Mouse (Mus musculus) liver, embryonic 15.5 days (tissue): ENCODE results near the gene Irf2. TPM values are rescaled to one million over a fixed set of nuclear protein-coding genes. Genes with fewer than 3 reads are reported as not detected.

Experiments
- polyA plus RNA-seq: library from polyadenylated mRNA; unstranded; fragments of >200 nt; fragmentation: Nextera tagmentation; extraction: Ambion mirVana; gene quantifications from 2 replicates; pipeline ENCODE4 v1.2.1, GENCODE M21; 2015

The Irf2 gene
- polyA plus RNA-seq, 1 experiment from 2014 or later: 10.1 TPM

Other genes starting within 250 kb of the Irf2 start
- gene Cenpu, start 187.7 kb upstream of the Irf2 start, polyA plus RNA-seq: 13.9 and 14.7 TPM in 2 replicates
- 7.0 and 9.0 TPM in 2 replicates for gene Primpol, start 122.5 kb upstream of the Irf2 start, polyA plus RNA-seq
- 43.7 and 47.6 TPM in 2 replicates for gene Casp3, start 122.4 kb upstream of the Irf2 start, polyA plus RNA-seq
- gene Enpp6, start 247.2 kb downstream of the Irf2 start, polyA plus RNA-seq: 0.30 and 0.92 TPM in 2 replicates